Mouse (Mus musculus) intestine, embryonic 16.5 days (tissue): Measurements from ENCODE around the gene Pard6b. TPM values are rescaled to one million over a fixed set of nuclear protein-coding genes. Genes with fewer than 3 reads are reported as not detected.
A peak's percentile ranks its signal among the peaks of the same experiment; 100 is the strongest.

ENCODE experiments used
- ATAC-seq: fragments of 200-750 bp; cut with Nextera tagmentation; 2 replicates; pipeline ENCODE4 v1.8.0; 2017; ENCODE audit warnings: moderate TSS enrichment, moderate library complexity
- H3K27ac ChIP-seq: fragments of 300-500 bp; sonication (generic); 2 replicates; pipeline ENCODE4 v1.5.1; 2014; ENCODE audit warnings: mild to moderate bottlenecking, low read length
- H3K27me3 ChIP-seq: fragments of 300-500 bp; sonication (generic); replicated peaks from 2 replicates; pipeline ENCODE4 v1.6.1; 2014; ENCODE audit warnings: low read length, control low read depth, mixed read lengths; ENCODE audit not compliant: control insufficient read depth, insufficient read depth
- H3K36me3 ChIP-seq: fragments of 300-500 bp; sonication (generic); 2 replicates; pipeline ENCODE4 v1.6.1; 2014; ENCODE audit warnings: low read length, control low read depth; ENCODE audit not compliant: control insufficient read depth, insufficient read depth
- H3K4me1 ChIP-seq: fragments of 300-500 bp; sonication (generic); 2 replicates; pipeline ENCODE4 v1.6.1; 2014; ENCODE audit warnings: low read length, control low read depth, mixed read lengths; ENCODE audit not compliant: control insufficient read depth, insufficient read depth
- H3K4me2 ChIP-seq: fragments of 300-500 bp; sonication (generic); 2 replicates; pipeline ENCODE4 v1.6.1; 2014; ENCODE audit warnings: low read depth, low read length, control low read depth
- H3K4me3 ChIP-seq: fragments of 300-500 bp; sonication (generic); 2 replicates; pipeline ENCODE4 v1.5.1; 2014; ENCODE audit warnings: mild to moderate bottlenecking, low read length
- H3K9ac ChIP-seq: fragments of 300-500 bp; sonication (generic); 2 replicates; pipeline ENCODE4 v1.6.1; 2014; ENCODE audit warnings: low read depth, low read length
- H3K9me3 ChIP-seq: fragments of 300-500 bp; sonication (generic); 2 replicates; pipeline ENCODE4 v1.6.1; 2016; ENCODE audit warnings: low read length, control low read depth; ENCODE audit not compliant: control insufficient read depth
- WGBS: fragments of 180-500 bp; shearing (Covaris S2); extraction: QIAGEN DNeasy Blood & Tissue Kit; methylation state at CpG from one replicate; pipeline ENCODE4 v1.1.7; 2014; 5-methylcytosine and 5-hydroxymethylcytosine counted together
- polyA plus RNA-seq: library from polyadenylated mRNA; unstranded; fragments of >200 nt; fragmentation: Nextera tagmentation; extraction: Ambion mirVana; gene quantifications from 2 replicates; pipeline ENCODE4 v1.2.1, GENCODE M21; 2015

Gene Pard6b
- polyA plus RNA-seq, 1 experiment from 2014 or later = 7.8 TPM

GRCm38 (mm10) chr2:168085621-168086265 is 4.9 kb downstream of the Pard6b start:
- Histone ChIP-seq H3K36me3 (no peaks in the 10 kb centered on the region), H3K9ac (no peak overlapping the region), H3K4me3 (no peak overlapping the region), H3K4me2 (no peak overlapping the region), H3K4me1 (peaks cover 13% of the 10 kb centered on the region; the same call in 1 of the 2 replicates), H3K9me3 (no peaks in the 10 kb centered on the region), H3K27ac (peak overlapping the region; percentile 39; the same call in 1 of the 2 replicates), H3K27me3 (peaks cover 8% of the 10 kb centered on the region; the same call in 1 of the 2 replicates)
- ATAC-seq = no peak
- 46% methylated on average over 10 of the region's 10 CpGs for WGBS

GRCm38 (mm10) chr2:168086318-168086717 is 5.5 kb downstream of the Pard6b start:
- Histone ChIP-seq H3K27me3 (peaks cover 5% of the 10 kb centered on the region; the same call in 1 of the 2 replicates), H3K36me3 (no peaks in the 10 kb centered on the region), H3K9me3 (no peaks in the 10 kb centered on the region), H3K9ac (0 out of 2 replicates have a peak overlapping the region, but pooled peaks have one; percentile 17), H3K27ac (peak overlapping the region; percentile 29; the same call in 1 of the 2 replicates), H3K4me2 (no peak overlapping the region), H3K4me1 (peaks cover 13% of the 10 kb centered on the region; the same call in 1 of the 2 replicates), H3K4me3 (no peak overlapping the region)
- WGBS = 54% methylated on average over 6 of the region's 6 CpGs
- no peak for ATAC-seq

- Histone ChIP-seq H3K9me3 (no peaks in the 10 kb centered on the region), H3K4me2 (no peak overlapping the region), H3K4me3 (no peak overlapping the region), H3K27me3 (0 out of 2 replicates have a peak, but pooled peaks cover 5% of the 10 kb centered on the region), H3K4me1 (peaks cover 14% of the 10 kb centered on the region; the same call in 1 of the 2 replicates), H3K36me3 (no peaks in the 10 kb centered on the region), H3K27ac (peak overlapping the region; percentile 29), H3K9ac (0 out of 2 replicates have a peak overlapping the region, but pooled peaks have one; percentile 17)
- peak; percentile 47; the same call in 1 of the 2 replicates for ATAC-seq
- WGBS = 59% methylated on average over 9 of the region's 9 CpGs
Observed at GRCm38 (mm10) chr2:168086839-168087238, 6.0 kb downstream of the Pard6b start.

DNA sequence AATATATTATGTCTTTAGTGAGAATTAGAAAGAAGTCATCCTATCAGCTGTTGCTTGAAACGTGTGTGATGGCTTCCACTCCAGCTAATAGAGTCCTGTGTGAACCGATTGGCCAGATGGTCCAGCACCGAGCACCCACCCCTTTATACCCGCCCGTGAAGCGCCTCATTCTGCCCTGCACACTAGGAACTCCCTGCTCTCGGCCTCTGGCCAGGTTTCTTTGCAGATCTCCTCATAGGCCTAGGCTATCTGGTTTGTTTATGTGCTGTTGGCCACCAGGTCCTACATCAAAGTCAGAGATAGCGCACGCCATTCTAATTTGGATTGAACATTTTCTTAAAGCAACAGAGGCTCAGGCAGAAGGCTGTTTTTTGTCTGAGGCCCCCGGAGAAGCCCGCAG is 10.8 kb downstream of the Pard6b start:
- no peak overlapping the region for H3K4me3 ChIP-seq
- no peak for ATAC-seq
- no peaks in the 10 kb centered on the region for H3K36me3 ChIP-seq
- H3K27me3 ChIP-seq = no peaks in the 10 kb centered on the region
- no peak overlapping the region for H3K4me2 ChIP-seq
- WGBS = 57% methylated on average over 11 of the region's 11 CpGs
- H3K4me1 ChIP-seq = peaks cover 36% of the 10 kb centered on the region
- 0 out of 2 replicates have a peak overlapping the region, but pooled peaks have one; percentile 13 for H3K9ac ChIP-seq
- H3K9me3 ChIP-seq = no peaks in the 10 kb centered on the region
- no peak overlapping the region for H3K27ac ChIP-seq

- H3K27me3 ChIP-seq = no peaks in the 10 kb centered on the region
- 0 out of 2 replicates have a peak overlapping the region, but pooled peaks have one; percentile 2 for H3K27ac ChIP-seq
- H3K4me2 ChIP-seq = no peak overlapping the region
- 88% methylated on average over 4 of the region's 4 CpGs for WGBS
- H3K36me3 ChIP-seq = no peaks in the 10 kb centered on the region
- no peak overlapping the region for H3K4me3 ChIP-seq
- H3K4me1 ChIP-seq = peaks cover 38% of the 10 kb centered on the region
- H3K9ac ChIP-seq = no peak overlapping the region
- no peak for ATAC-seq
- H3K9me3 ChIP-seq = no peaks in the 10 kb centered on the region
Observed at GRCm38 (mm10) chr2:168093077-168093476, 12.3 kb downstream of the Pard6b start.

DNA sequence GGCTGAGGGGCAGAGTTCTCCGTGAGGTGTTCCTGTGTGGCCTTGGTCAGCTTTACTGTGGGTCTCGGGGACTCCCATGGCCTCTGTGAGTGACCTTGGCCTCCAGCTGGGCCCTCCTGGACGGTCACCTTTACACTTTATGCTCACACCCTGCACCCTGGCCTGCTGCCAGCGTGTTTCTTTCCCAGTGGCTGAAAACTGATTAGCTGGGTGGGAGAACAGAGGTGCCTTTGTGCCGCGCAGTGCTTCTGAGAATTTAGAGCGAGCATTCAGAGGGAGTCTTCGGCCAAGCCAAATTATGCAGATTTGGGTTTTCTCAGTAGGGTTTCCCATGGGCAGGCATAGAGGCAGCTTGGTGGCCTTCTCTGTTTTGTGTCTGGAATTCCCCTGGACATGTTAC is 14.3 kb downstream of the Pard6b start:
- WGBS = 37% methylated on average over 8 of the region's 8 CpGs
- peak; percentile 36; the same call in 1 of the 2 replicates for ATAC-seq
- Histone ChIP-seq H3K4me1 (peaks cover 38% of the 10 kb centered on the region), H3K4me3 (no peak overlapping the region), H3K9ac (peak overlapping the region; percentile 27), H3K36me3 (peaks cover 4% of the 10 kb centered on the region; the same call in 1 of the 2 replicates), H3K27ac (peak overlapping the region; percentile 75), H3K9me3 (no peaks in the 10 kb centered on the region), H3K27me3 (no peaks in the 10 kb centered on the region), H3K4me2 (no peak overlapping the region)

DNA sequence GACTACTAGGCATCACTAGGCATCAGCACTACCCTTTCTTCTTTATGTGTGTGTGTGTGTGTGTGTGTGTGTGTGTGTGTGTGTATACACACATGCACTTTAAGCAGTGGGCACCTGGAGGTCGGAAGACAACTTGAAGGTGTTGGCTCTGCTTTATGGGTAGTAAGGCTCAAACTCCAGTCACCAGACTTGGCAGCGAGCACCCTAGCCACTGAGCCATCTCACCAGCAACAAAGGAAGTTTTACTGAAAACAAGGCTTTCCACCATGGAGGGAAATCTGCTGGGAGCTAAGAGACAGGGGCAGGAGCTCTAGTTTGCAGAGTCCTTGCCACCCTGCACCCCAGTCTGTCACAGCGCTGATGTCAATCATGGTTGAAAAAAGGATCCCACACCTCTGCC is 15.7 kb downstream of the Pard6b start:
- Histone ChIP-seq H3K9ac (no peak overlapping the region), H3K4me3 (no peak overlapping the region), H3K4me2 (no peak overlapping the region), H3K9me3 (no peaks in the 10 kb centered on the region), H3K27me3 (no peaks in the 10 kb centered on the region), H3K36me3 (peaks cover 4% of the 10 kb centered on the region; the same call in 1 of the 2 replicates), H3K27ac (no peak overlapping the region), H3K4me1 (peaks cover 38% of the 10 kb centered on the region)
- WGBS = 77% methylated on average over 3 of the region's 3 CpGs
- no peak for ATAC-seq

GRCm38 (mm10) chr2:168098040-168098439 is 17.2 kb downstream of the Pard6b start:
- 32% methylated on average over 6 of the region's 6 CpGs for WGBS
- Histone ChIP-seq H3K9ac (no peak overlapping the region), H3K27ac (no peak overlapping the region), H3K4me2 (no peak overlapping the region), H3K4me3 (no peak overlapping the region), H3K36me3 (peaks cover 4% of the 10 kb centered on the region; the same call in 1 of the 2 replicates), H3K9me3 (no peaks in the 10 kb centered on the region), H3K27me3 (no peaks in the 10 kb centered on the region), H3K4me1 (peaks cover 34% of the 10 kb centered on the region)
- ATAC-seq = 0 out of 2 replicates have a peak, but pooled peaks have one; percentile 24

GRCm38 (mm10) chr2:168100008-168100407 is 19.2 kb downstream of the Pard6b start:
- Histone ChIP-seq H3K4me1 (peaks cover 20% of the 10 kb centered on the region), H3K4me3 (no peak overlapping the region), H3K9ac (no peak overlapping the region), H3K27ac (no peak overlapping the region), H3K27me3 (no peaks in the 10 kb centered on the region), H3K9me3 (no peaks in the 10 kb centered on the region), H3K36me3 (peaks cover 4% of the 10 kb centered on the region; the same call in 1 of the 2 replicates), H3K4me2 (no peak overlapping the region)
- 75% methylated on average over 13 of the region's 13 CpGs for WGBS
- ATAC-seq = no peak
